Mouse (Mus musculus) lung, adult 18-20 months (tissue): ENCODE data around the gene Mogat2.

Experiments used
- DNase-seq, 2 experiments: peaks; one replicate each; pipeline ENCODE4 v3.0.0; 2022; ENCODE audit warnings: mixed read lengths in 2 of 2

Gene Mogat2

GRCm38 (mm10) chr7:99238417-99238816 lies at the start of gene Mogat2:
Gene Mogat2 (minus strand): TSS chr7:99238619.
- no peak for DNase-seq

GRCm38 (mm10) chr7:99287287-99287686 lies 48.9 kb upstream of the Mogat2 start:
- no peak for DNase-seq

DNA sequence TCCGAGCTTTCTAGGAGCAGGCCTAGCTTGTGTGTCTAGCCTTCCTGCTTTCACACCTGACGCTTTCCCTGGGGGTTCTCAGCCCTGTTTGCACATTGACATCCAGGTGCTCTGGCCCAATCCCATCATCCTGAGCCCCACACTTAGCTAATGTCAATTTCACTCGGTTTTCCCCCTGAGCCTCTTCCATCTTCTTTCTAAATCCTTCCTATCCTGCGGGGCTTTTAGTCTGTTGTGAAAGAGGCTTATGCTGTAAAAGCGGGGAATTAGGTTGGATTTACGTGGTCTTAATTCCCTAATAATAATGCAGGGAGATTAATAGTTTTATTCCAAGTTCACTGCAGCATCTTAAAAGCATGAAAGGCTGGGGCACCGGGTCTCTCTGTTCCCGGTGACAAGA lies 41.2 kb upstream of the Mogat2 start:
- DNase-seq, result no peak

GRCm38 (mm10) chr7:99278309-99278708 lies 39.9 kb upstream of the Mogat2 start:
- no peak for DNase-seq

- DNase-seq, result peak; percentile 45 to 50
Observed at GRCm38 (mm10) chr7:99276679-99277078, 38.3 kb upstream of the Mogat2 start.

- DNase-seq, result no peak
Observed at GRCm38 (mm10) chr7:99275131-99275530, 36.7 kb upstream of the Mogat2 start.

GRCm38 (mm10) chr7:99271630-99272029 lies 33.2 kb upstream of the Mogat2 start:
- DNase-seq, result peak in 1 of 2 experiments; percentile 9

GRCm38 (mm10) chr7:99268951-99269945 lies 30.8 kb upstream of the Mogat2 start:
- peak; percentile 24 to 56 for DNase-seq

- no peak for DNase-seq
Observed at GRCm38 (mm10) chr7:99268506-99268900, 30.1 kb upstream of the Mogat2 start.

DNA sequence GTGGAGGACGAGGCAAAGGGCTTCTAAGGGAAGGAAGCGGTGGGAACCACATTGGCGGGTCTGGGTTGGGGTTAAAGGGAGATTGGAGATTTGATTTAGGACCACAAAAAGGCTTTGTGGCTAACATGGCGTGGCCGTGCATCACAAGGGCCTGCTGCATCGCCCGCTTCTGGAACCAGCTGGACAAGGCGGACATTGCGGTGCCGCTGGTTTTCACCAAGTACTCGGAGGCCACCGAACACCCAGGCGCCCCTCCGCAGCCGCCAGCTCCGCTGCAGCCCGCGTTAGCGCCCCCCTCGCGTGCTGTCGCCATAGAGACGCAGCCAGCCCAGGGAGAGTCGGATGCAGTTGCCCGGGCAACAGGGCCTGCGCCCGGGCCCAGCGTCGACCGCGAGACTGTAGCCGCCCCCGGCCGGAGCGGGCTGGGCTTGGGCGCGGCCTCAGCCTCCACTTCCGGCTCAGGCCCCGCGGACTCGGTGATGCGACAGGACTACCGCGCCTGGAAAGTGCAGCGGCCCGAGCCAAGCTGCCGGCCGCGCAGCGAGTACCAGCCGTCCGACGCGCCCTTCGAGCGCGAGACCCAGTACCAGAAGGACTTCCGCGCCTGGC lies 29.6 kb upstream of the Mogat2 start:
- peak; percentile 54 to 68 for DNase-seq

DNA sequence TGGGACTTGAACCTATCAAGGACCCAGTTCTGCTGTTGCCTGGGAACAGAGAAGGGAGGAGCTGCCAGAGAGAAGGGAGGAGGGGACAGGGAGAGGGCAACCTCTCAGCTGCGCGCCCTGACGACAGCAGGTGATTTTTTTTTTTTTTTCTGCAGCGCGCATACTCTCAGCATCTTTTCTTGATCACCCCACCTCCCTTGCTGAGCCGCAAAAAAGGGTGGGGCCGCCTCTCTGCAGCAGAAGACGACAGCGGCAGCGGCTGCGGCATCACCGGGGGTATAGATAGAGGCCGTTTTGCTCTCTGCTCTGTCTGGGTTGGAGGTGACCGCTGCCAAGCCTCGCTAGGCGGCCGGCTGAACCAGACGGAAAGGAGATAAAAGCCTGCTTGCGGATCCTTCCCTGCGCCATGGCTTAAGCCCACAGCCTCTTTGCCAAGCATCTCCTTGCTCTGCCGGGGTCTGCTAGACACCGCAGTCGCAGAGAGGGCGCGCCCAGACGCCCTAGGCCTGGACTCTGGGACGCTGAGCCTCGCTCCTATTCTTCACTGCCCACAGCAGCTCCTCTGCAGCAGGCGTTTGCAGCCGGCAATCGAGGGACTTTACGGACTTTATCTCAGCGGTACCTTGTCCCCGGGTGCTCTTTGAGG lies 29.0 kb upstream of the Mogat2 start, which contains the start of gene Map6:
TSS of gene Map6 (plus strand) at position 197 of the 646 bp plus-strand sequence.
- peak; percentile 46 to 54 for DNase-seq

- no peak for DNase-seq
Observed at GRCm38 (mm10) chr7:99264597-99264996, 26.2 kb upstream of the Mogat2 start.

- DNase-seq, result peak in 1 of 2 experiments; percentile 32
Observed at GRCm38 (mm10) chr7:99263509-99263908, 25.1 kb upstream of the Mogat2 start.

DNA sequence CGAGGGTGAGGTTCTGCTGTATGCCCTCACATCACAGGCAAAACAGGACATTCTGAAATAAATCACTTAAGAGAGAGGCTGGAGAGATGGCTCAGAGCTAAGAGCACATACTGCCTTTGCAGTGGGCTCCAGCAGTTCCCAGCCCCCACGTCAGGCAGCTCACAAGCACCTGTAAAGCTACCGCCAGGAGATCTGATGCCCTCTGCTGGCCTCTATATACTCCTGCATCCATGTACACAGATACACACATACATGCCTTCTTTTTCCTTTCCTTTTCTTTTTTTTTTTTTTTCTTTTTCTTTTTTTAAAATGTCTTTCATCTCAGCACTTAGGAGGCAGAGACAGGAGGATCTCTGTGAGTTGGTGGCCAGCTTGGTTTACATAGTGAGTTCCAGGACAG lies 23.5 kb upstream of the Mogat2 start:
- DNase-seq, result no peak

- no peak for DNase-seq
Observed at GRCm38 (mm10) chr7:99255006-99255405, 16.6 kb upstream of the Mogat2 start.

GRCm38 (mm10) chr7:99250386-99250785 lies 12.0 kb upstream of the Mogat2 start:
- no peak for DNase-seq

- DNase-seq, result peak in 1 of 2 experiments; percentile 47
Observed at GRCm38 (mm10) chr7:99249582-99249911, 11.1 kb upstream of the Mogat2 start.

DNA sequence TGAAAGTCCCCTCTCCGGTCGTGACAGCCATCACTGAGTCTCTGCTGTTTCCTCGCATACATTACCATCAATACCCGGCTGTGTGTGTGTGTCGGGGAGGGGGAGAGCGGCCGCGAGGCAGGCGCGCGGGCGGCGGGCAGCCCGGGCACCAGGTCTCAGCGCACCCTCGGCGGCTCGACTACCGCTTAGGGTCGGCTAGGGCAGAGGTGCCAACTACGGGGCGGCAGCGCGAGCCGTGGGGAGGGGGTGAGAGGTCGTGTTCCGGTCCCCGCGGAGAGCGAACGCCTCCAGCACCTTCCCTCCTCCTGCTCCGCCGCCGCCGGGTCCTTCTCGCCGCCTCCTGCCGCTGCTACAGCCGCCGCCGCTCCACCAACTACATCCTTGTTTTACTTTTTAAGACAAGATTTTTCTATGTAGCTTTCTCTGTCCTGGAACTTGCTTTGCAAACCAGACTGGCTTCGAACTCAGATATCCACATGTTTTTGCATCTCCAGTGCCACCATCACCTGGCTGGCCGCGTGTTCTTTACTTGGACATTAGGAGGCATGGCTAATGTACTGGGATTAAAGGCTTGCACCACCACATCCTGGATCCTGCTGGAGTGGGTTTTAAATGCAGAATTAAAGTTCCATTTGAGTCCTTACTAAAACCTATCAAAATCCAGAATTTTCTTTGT lies 10.6 kb upstream of the Mogat2 start:
- DNase-seq, result no peak

DNA sequence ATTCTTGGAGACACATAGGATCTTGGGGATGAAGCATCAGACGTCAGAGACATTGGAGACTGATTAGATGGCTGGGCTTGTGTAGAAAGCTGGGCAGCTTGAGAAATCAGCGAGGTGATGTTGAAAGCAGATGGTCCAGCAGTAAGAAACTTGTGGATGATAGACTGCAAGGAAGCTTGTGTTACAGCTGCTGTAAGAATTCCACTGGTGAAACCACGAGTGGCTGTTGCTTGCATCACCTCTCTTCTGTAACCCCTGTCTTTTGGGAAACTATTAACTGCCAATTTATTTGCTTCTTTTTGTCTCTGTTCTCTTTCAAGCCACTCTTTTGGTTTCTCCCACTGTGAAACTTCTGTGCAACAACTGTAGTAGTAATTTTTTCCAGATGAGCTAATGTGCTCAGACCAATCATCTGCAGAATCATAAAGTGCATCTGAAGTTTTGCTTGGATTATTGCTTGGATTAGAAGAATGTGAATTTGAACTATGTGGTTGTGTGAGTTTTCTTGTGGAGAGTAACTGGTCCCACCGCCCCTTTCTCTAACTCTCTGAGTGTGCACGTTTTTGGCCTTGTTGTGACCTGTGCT lies 9.8 kb upstream of the Mogat2 start:
- DNase-seq, result no peak

GRCm38 (mm10) chr7:99242097-99242496 lies 3.7 kb upstream of the Mogat2 start:
- no peak for DNase-seq

GRCm38 (mm10) chr7:99236888-99237660 lies 1.3 kb downstream of the Mogat2 start:
- DNase-seq, result no peak

GRCm38 (mm10) chr7:99235657-99236056 lies 2.8 kb downstream of the Mogat2 start:
- DNase-seq, result no peak
